Mouse (Mus musculus) MEL (cell line): ENCODE measurements around the gene Pcgf2. TPM values are rescaled to one million over a fixed set of nuclear protein-coding genes. Genes with fewer than 3 reads are reported as not detected.

Experiments used
- DNase-seq: peaks from one replicate; pipeline ENCODE4 v3.0.0; 2011; ENCODE audit warnings: low read depth, low spot score
- H3K27ac ChIP-seq: 2 replicates; pipeline ENCODE4 v1.5.1; 2012; ENCODE audit warnings: low read depth, mild to moderate bottlenecking, control low read depth, low read length, moderate library complexity; ENCODE audit not compliant: control insufficient read depth
- H3K27me3 ChIP-seq, 2 experiments: fragments of 150-350 bp in 1 of 2; sonication (generic) in 1 of 2; 2 replicates each; pipeline ENCODE4 v1.6.1; 2012; ENCODE audit warnings: low read length in 2 of 2, mild to moderate bottlenecking in 2 of 2, improper control_type of control experiment in 1 of 2, moderate library complexity in 1 of 2; ENCODE audit not compliant: insufficient read depth in 2 of 2, control insufficient read depth in 1 of 2
- H3K36me3 ChIP-seq, 2 experiments: 2 replicates each; pipeline ENCODE4 v1.6.1; 2012 to 2014; ENCODE audit warnings: low read length in 2 of 2, improper control_type of control experiment in 1 of 2, inconsistent platforms in 1 of 2, mild to moderate bottlenecking in 1 of 2; ENCODE audit not compliant: insufficient read depth in 2 of 2, control insufficient read depth in 1 of 2
- H3K4me1 ChIP-seq, 2 experiments: fragments of 150-350 bp in 1 of 2; sonication (generic) in 1 of 2; 2 replicates each; pipeline ENCODE4 v1.6.1; 2012; ENCODE audit warnings: low read length in 2 of 2, improper control_type of control experiment in 1 of 2, mild to moderate bottlenecking in 1 of 2; ENCODE audit not compliant: insufficient read depth in 2 of 2, control insufficient read depth in 1 of 2
- H3K4me3 ChIP-seq, 2 experiments: fragments of 150-350 bp in 1 of 2; sonication (generic) in 1 of 2; 2 replicates each; pipeline ENCODE4 v1.5.1; 2012; ENCODE audit warnings: low read depth in 2 of 2, low read length in 2 of 2, mild to moderate bottlenecking in 2 of 2, moderate library complexity in 2 of 2, control low read depth in 1 of 2, improper control_type of control experiment in 1 of 2; ENCODE audit not compliant: control insufficient read depth in 1 of 2, insufficient read depth in 1 of 2
- H3K79me2 ChIP-seq: 2 replicates; pipeline ENCODE4 v1.6.1; 2012; ENCODE audit warnings: mild to moderate bottlenecking, low read length, moderate library complexity; ENCODE audit not compliant: control insufficient read depth, poor library complexity, insufficient read depth
- H3K9ac ChIP-seq: 2 replicates; pipeline ENCODE4 v1.6.1; 2012; ENCODE audit warnings: low read depth, mild to moderate bottlenecking, control low read depth, low read length, moderate library complexity; ENCODE audit not compliant: control insufficient read depth, poor library complexity, severe bottlenecking
- H3K9me3 ChIP-seq: fragments of 150-350 bp; sonication (generic); replicated peaks from 2 replicates; pipeline ENCODE4 v1.6.1; 2012; ENCODE audit warnings: mild to moderate bottlenecking, low read length, improper control_type of control experiment, moderate library complexity; ENCODE audit not compliant: insufficient read depth
- BHLHE40 ChIP-seq: IDR thresholded peaks from 2 replicates; pipeline ENCODE4 v1.6.1; 2012; ENCODE audit warnings: low read depth, mild to moderate bottlenecking, inconsistent platforms, low read length, improper control_type of control experiment, borderline replicate concordance
- CHD1 ChIP-seq: IDR thresholded peaks from 2 replicates; pipeline ENCODE4 v1.6.1; 2012; ENCODE audit warnings: low read depth, mild to moderate bottlenecking, inconsistent platforms, low read length, improper control_type of control experiment
- E2F4 ChIP-seq: IDR thresholded peaks from 2 replicates; pipeline ENCODE4 v1.6.1; 2011; ENCODE audit warnings: low read depth, low read length, improper control_type of control experiment, borderline replicate concordance
- EP300 ChIP-seq, 2 experiments: IDR thresholded peaks; 2 replicates each; pipeline ENCODE4 v1.6.1; 2011; ENCODE audit warnings: improper control_type of control experiment in 2 of 2, low read length in 2 of 2, low read depth in 1 of 2, mild to moderate bottlenecking in 1 of 2
- GABPA ChIP-seq: IDR thresholded peaks from 2 replicates; pipeline ENCODE4 v1.6.1; 2012; ENCODE audit warnings: low read depth, mild to moderate bottlenecking, inconsistent platforms, low read length, improper control_type of control experiment, moderate library complexity
- GATA1 ChIP-seq: IDR thresholded peaks from 2 replicates; pipeline ENCODE4 v1.6.1; 2011; ENCODE audit warnings: low read depth, low read length, improper control_type of control experiment
- MEF2A ChIP-seq: IDR thresholded peaks from 2 replicates; pipeline ENCODE4 v1.6.1; 2014; ENCODE audit warnings: low read depth, mild to moderate bottlenecking, inconsistent platforms, low read length, improper control_type of control experiment; ENCODE audit not compliant: poor library complexity, insufficient replicate concordance, severe bottlenecking; ENCODE audit errors: extremely low read depth
- NRF1 ChIP-seq: IDR thresholded peaks from 2 replicates; pipeline ENCODE4 v1.6.1; 2014; ENCODE audit warnings: low read depth, mild to moderate bottlenecking, inconsistent platforms, low read length, improper control_type of control experiment, moderate library complexity; ENCODE audit not compliant: poor library complexity, insufficient read depth, severe bottlenecking
- POLR2A ChIP-seq, 2 experiments: IDR thresholded peaks; 2 replicates each; pipeline ENCODE4 v1.6.1; 2011 to 2012; ENCODE audit warnings: low read length in 2 of 2, mild to moderate bottlenecking in 2 of 2, control low read depth in 1 of 2, improper control_type of control experiment in 1 of 2, low read depth in 1 of 2, moderate library complexity in 1 of 2; ENCODE audit not compliant: control insufficient read depth in 1 of 2, insufficient read depth in 1 of 2, poor library complexity in 1 of 2
- RCOR1 ChIP-seq: IDR thresholded peaks from 2 replicates; pipeline ENCODE4 v1.6.1; 2012; ENCODE audit warnings: low read depth, mild to moderate bottlenecking, inconsistent platforms, low read length, improper control_type of control experiment
- TBP ChIP-seq: IDR thresholded peaks from 2 replicates; pipeline ENCODE4 v1.8.0; 2011; ENCODE audit warnings: low read depth, low read length, improper control_type of control experiment
- TCF12 ChIP-seq: IDR thresholded peaks from 2 replicates; pipeline ENCODE4 v1.6.1; 2014; ENCODE audit warnings: low read depth, mild to moderate bottlenecking, inconsistent platforms, low read length, improper control_type of control experiment, moderate library complexity
- USF1 ChIP-seq: IDR thresholded peaks from 2 replicates; pipeline ENCODE4 v1.6.1; 2014; ENCODE audit warnings: low read depth, mild to moderate bottlenecking, inconsistent platforms, low read length, improper control_type of control experiment, moderate library complexity
- USF2 ChIP-seq, 2 experiments: IDR thresholded peaks; 2 replicates each; pipeline ENCODE4 v1.6.1; 2011 to 2012; ENCODE audit warnings: improper control_type of control experiment in 2 of 2, low read length in 2 of 2, borderline replicate concordance in 1 of 2, inconsistent platforms in 1 of 2, low read depth in 1 of 2, mild to moderate bottlenecking in 1 of 2; ENCODE audit not compliant: insufficient read depth in 1 of 2
- ZC3H11A ChIP-seq: IDR thresholded peaks from 2 replicates; pipeline ENCODE4 v1.6.1; 2012; ENCODE audit warnings: low read depth, mild to moderate bottlenecking, inconsistent platforms, low read length, improper control_type of control experiment
- polyA plus RNA-seq, 2 experiments: library from polyadenylated mRNA; stranded (reverse) in 1 of 2; unstranded in 1 of 2; fragments of >175 nt in 1 of 2; fragments of >200 nt in 1 of 2; gene quantifications; 2 replicates each; pipeline versions ENCODE4 v1.2.1 to v1.2.4; 2012; ENCODE audit warnings: low replicate concordance in 2 of 2, low read depth in 1 of 2; ENCODE audit not compliant: insufficient read length in 2 of 2, insufficient read depth in 1 of 2, missing spikeins in 1 of 2
- total RNA-seq: library from RNA; depleted of rRNA; stranded (reverse); fragments of 300-350 nt; gene quantifications from 2 replicates; pipeline ENCODE4 v1.2.3, GENCODE M21; 2012

The Pcgf2 gene
- total and polyA plus RNA-seq, 3 experiments, result 12.3 to 38.7 TPM; not detected in 1

GRCm38 (mm10) chr11:97697891-97698529 is 2.3 kb downstream of the Pcgf2 start:
- DNase-seq, result no peak
- no peaks in the 10 kb centered on the region; a peak in 1 of 4 replicates for H3K36me3 ChIP-seq
- H3K79me2 ChIP-seq, result peaks cover 8% of the 10 kb centered on the region; the same call in 1 of the 2 replicates
- H3K4me3 ChIP-seq, result no peak overlapping the region; a peak in 1 of 4 replicates
- H3K27ac ChIP-seq, result no peak overlapping the region
- TF ChIP-seq USF1 (no peak), TCF12 (no peak), EP300 (IDR thresholded peaks at IDR 0.05; ENCODE audit: low read depth in 1 of 2, low read length in 2 of 2) (no peak), POLR2A (IDR thresholded peaks at IDR 0.05; ENCODE audit: control insufficient read depth in 1 of 2, insufficient read depth in 1 of 2, low read depth in 1 of 2, low read length in 2 of 2, poor library complexity in 1 of 2) (no peak), NRF1 (no peak), BHLHE40 (no peak), GABPA (no peak), RCOR1 (no peak), USF2 (IDR thresholded peaks at IDR 0.05; ENCODE audit: borderline replicate concordance in 1 of 2, insufficient read depth in 1 of 2, low read depth in 1 of 2, low read length in 2 of 2) (no peak), CHD1 (no peak), MEF2A (no peak), TBP (no peak), ZC3H11A (no peak)
- H3K4me1 ChIP-seq, result peaks cover 0 to 13% of the 10 kb centered on the region in 2 experiments; a peak in 3 of 4 replicates
- H3K9me3 ChIP-seq, result no peaks in the 10 kb centered on the region
- no peaks in the 10 kb centered on the region for H3K27me3 ChIP-seq
- no peak overlapping the region; the same call in 1 of the 2 replicates for H3K9ac ChIP-seq

GRCm38 (mm10) chr11:97697199-97697890 is 3.0 kb downstream of the Pcgf2 start:
- peak; percentile 47 for DNase-seq
- H3K4me3 ChIP-seq, result no peak overlapping the region
- no peak overlapping the region for H3K9ac ChIP-seq
- no peaks in the 10 kb centered on the region; a peak in 1 of 4 replicates for H3K36me3 ChIP-seq
- H3K27ac ChIP-seq, result no peak overlapping the region
- TF ChIP-seq TBP (peak; percentile 94), E2F4 (no peak), GATA1 (peak; percentile 46; the same call in 1 of the 2 replicates)
- peaks cover 0 to 13% of the 10 kb centered on the region in 2 experiments; a peak in 3 of 4 replicates for H3K4me1 ChIP-seq
- peaks cover 8% of the 10 kb centered on the region; the same call in 1 of the 2 replicates for H3K79me2 ChIP-seq
- H3K27me3 ChIP-seq, result no peaks in the 10 kb centered on the region
- no peaks in the 10 kb centered on the region for H3K9me3 ChIP-seq
